Mouse (Mus musculus) heart, postnatal 36 days (tissue): Measurements from ENCODE around the gene Pacsin3. TPM values are rescaled to one million over a fixed set of nuclear protein-coding genes. Genes with fewer than 3 reads are reported as not detected.
A peak's percentile ranks its signal among the peaks of the same experiment; 100 is the strongest.
"Not testable (repeated sequence)": the region's sequence is repeated elsewhere in the genome, so short reads cannot be mapped to it uniquely, and the experiment has no call there.

Source experiments
- DNase-seq, 2 experiments: peaks; one replicate each; pipeline ENCODE4 v3.0.0; 2021 to 2022
- intact Hi-C: fragments of 180-260 bp; cut with DNase I; formaldehyde crosslinking; loops from one replicate; pipeline ENCODE4 v1.15.1; 2025
- total RNA-seq, 2 experiments: library from RNA; stranded (reverse); gene quantifications; 2 replicates each; pipeline ENCODE4 v1.2.3; 2021

Pacsin3 gene
- total RNA-seq: 100 to 1,000 TPM; 150 to 151 TPM

- peak; percentile 39 to 70 for DNase-seq
- intact Hi-C loops: loop anchor here (1.0 to 5.0 kb wide), 2 partner anchors 18 to 138 kb away; partner anchors contain the start of gene Mybpc3
Measured at GRCm38 (mm10) chr2:91255661-91256150, at the start of gene Pacsin3. Gene Pacsin3 (plus strand): TSS chr2:91255954.

- DNase-seq: peak in 1 of 2 experiments; percentile 44
- intact Hi-C loops: no loop called here
Measured at GRCm38 (mm10) chr2:91206254-91206775, 49.4 kb upstream of the Pacsin3 start.

- no peak for DNase-seq
- intact Hi-C loops: no loop called here
Measured at GRCm38 (mm10) chr2:91213311-91213710, 42.4 kb upstream of the Pacsin3 start.

DNA sequence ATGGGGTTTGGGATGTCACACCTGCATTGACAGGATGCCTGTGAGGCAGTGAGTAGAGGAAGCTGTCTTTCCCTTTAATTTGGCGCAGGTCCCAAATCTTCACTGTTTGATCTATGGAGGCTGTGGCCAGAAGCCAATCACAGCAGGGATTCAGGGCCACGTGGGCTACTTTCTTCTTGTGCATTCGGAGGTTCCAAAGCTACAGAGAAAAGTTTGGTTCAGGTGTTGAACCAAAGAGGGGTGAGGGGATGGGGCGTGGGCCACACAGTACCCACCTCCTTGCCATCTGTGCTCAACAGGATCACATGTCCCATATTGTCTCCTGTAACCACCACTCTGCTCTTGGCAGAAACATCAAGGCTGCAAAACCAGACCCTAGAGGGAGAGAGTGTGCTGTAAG lies 38.7 kb upstream of the Pacsin3 start:
- DNase-seq: no peak
- intact Hi-C loops: no loop called here

- no peak for DNase-seq
- intact Hi-C loops: no loop called here
Measured at GRCm38 (mm10) chr2:91220501-91220900, 35.3 kb upstream of the Pacsin3 start.

DNA sequence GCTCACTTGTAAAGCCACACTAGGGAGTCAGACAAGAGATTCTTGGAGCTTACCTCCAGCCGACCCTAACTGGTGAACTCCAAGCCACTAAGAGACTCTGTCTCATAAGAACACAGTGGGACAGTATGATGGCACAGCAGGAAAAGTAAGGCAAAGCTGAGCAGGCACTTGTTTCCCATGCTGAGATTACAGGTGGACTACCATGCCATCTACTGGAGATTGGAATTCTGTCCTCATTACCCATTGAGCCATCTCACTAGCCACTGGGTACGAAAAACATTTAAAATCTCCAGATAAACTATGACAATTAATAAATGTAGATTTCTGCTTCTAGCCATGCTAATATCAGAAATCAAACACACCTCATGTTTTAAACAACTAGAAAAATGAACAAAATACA lies 32.1 kb upstream of the Pacsin3 start:
- DNase-seq: no peak
- intact Hi-C loops: no loop called here

DNA sequence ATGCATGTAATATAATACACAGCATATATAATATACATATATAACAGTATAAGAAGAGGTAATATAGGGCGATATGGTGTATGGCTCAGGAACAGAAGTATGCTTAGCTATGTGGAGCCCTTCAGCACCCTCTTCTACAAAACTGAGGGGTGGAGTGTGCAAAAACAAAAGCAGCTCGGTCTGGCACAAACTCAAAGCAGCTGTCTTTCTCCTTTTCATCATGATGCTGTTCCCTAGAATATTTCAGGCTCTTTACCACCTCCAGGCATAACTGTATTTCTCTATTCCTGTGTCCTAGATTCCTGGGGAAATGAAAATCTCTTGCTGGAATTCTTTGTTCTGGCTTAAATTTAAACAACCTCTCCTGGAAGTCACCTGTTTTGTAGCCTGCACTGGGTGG lies 26.0 kb upstream of the Pacsin3 start:
- no peak for DNase-seq
- intact Hi-C loops: no loop called here

GRCm38 (mm10) chr2:91236601-91237510 lies 18.9 kb upstream of the Pacsin3 start, which contains the start of gene Ddb2:
Gene Ddb2 (minus strand): TSS chr2:91236982.
- peak; percentile 86 to 87 for DNase-seq
- intact Hi-C loops: loop anchor here (1.0 to 2.0 kb wide), 3 partner anchors 19 to 35 kb away; partner anchors contain the start of genes Acp2, Arfgap2 and Nr1h3

DNA sequence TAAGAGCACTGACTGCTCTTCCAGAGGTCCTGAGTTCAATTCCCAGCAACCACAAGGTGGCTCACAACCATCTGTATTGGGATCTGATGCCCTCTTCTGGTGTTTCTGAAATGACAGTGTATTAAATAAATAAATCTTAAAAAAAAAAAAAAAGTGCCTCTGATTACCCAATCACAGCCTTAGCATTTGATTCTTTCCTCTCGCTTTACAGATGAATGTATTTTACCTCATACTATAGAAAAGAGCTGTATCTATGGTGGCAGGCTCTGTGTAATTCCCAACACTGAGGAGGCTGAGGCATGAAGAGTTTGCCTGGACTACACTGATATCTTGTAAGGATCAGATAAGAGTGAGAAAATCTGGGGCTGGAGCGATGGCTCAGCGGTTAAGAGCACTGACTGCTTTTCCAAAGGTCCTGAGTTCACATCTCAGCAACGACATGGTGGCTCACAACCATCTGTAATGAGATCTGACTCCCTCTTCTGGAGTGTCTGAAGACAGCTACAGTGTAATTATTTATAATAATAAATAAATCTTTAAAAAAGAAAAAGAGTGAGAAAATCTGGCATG lies 18.2 kb upstream of the Pacsin3 start:
- intact Hi-C loops: loop anchor here (1.0 to 2.0 kb wide), 2 partner anchors 19 to 27 kb away; partner anchors contain the start of gene Arfgap2
- DNase-seq: not testable (repeated sequence)

GRCm38 (mm10) chr2:91242547-91242946 lies 13.2 kb upstream of the Pacsin3 start:
- no peak for DNase-seq
- intact Hi-C loops: no loop called here

GRCm38 (mm10) chr2:91243416-91243815 lies 12.3 kb upstream of the Pacsin3 start:
- DNase-seq: no peak

DNA sequence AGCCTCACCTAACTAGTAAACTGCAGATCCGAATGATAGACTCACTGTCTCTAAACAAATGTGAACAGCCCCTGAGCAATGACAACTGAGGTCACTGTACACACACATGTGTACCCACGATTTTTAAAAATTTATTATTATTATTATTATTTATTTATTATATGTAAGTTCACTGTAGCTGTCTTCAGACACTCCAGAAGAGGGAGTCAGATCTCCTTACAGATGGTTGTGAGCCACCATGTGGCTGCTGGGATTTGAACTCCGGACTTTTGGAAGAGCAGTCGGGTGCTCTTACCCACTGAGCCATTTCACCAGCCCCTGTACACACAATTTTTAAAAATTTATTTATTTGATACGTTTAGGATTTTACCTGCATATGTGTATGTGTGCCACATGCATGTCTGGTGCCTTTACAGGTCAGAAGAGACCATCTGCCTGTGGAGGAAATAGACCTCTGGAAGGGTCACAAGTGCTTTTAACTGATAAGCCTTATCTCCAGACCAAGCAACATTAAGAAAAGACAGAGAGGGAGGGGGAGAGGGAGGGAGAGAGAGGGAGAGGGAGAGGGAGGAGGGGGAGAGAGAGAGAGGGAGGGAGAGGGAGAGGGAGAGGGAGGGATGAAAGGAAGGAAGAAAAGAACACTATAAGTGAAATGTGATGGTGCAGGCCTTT lies 11.1 kb upstream of the Pacsin3 start:
- no peak for DNase-seq
- intact Hi-C loops: no loop called here

More at GRCm38 (mm10) chr2:91243416-91243815, 12.3 kb upstream of the Pacsin3 start:
- intact Hi-C loops: no loop called here

GRCm38 (mm10) chr2:91248366-91248765 lies 7.4 kb upstream of the Pacsin3 start:
- DNase-seq: no peak
- intact Hi-C loops: no loop called here

DNA sequence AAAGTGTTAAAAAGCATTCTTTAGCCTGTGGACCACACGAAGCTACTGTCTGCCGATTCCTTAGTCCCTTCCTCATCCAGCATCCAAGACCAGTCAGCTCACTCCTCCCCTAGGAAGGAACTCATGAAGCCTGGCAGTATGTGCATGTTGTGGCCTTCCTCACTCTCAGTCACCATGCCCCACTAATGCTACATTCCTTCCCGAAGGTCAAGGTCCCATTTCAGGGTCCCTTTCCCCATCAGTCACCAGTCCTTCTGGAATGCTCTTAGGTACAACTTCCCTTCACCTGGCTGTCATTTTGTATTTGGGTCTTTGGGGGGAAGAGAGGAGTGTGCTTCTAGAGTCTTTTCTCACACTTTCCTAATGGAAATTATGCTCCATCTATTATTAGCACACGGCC lies 3.8 kb upstream of the Pacsin3 start:
- intact Hi-C loops: no loop called here
- DNase-seq: no peak

GRCm38 (mm10) chr2:91252512-91252911 lies 3.2 kb upstream of the Pacsin3 start:
- intact Hi-C loops: no loop called here
- DNase-seq: no peak

GRCm38 (mm10) chr2:91254725-91255380 lies 901 bp upstream of the Pacsin3 start:
- intact Hi-C loops: loop anchor here (5.0 kb wide), 1 partner anchor 138 kb away; the partner anchor contains the start of gene Mybpc3
- DNase-seq: no peak

DNA sequence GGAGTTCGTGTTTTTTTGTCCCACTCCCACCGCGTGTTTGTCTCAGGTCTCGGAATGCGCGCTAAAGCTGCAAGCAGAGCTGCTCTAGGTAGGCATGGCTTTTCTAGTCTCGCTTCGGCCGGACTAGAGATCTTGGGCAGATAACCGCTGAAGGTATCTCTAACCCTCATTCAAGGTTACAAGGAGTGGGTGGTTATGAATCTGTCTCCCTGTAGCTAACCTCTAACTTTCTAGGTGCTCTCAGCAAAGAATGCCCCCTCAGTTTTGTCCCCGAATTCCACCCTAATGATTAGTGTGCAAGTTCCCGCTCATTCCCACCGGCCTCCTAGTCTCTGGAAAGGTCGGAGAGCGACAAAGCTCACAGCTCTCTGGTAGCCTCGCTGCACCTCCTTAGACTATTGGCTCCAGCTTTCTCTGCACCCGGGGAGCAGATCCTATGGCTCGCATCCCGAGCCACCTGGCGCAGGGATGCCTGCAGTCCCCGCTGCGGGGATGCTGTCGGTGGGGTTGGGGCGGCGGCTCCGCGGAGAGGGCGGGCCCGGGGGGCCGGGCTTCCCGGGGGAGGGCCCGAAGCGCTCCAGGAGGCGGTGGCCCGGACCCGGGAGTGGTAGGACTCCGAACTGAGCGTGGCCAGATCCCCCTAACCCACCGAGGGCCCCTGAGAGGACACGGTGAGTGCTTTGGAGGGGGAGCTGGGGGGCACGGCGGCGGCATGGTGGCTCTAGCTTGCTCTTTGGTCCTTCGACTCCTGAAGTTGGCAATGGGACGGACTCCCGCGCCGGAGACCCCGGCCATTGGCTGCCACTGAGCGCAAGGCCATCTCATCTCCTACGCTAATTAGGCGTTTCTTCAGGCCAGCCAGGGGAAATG lies 737 bp downstream of the Pacsin3 start:
- DNase-seq: peak; percentile 65 to 78
- intact Hi-C loops: loop anchor here (1.0 to 5.0 kb wide), 2 partner anchors 19 to 139 kb away; partner anchors contain the start of gene Mybpc3

DNA sequence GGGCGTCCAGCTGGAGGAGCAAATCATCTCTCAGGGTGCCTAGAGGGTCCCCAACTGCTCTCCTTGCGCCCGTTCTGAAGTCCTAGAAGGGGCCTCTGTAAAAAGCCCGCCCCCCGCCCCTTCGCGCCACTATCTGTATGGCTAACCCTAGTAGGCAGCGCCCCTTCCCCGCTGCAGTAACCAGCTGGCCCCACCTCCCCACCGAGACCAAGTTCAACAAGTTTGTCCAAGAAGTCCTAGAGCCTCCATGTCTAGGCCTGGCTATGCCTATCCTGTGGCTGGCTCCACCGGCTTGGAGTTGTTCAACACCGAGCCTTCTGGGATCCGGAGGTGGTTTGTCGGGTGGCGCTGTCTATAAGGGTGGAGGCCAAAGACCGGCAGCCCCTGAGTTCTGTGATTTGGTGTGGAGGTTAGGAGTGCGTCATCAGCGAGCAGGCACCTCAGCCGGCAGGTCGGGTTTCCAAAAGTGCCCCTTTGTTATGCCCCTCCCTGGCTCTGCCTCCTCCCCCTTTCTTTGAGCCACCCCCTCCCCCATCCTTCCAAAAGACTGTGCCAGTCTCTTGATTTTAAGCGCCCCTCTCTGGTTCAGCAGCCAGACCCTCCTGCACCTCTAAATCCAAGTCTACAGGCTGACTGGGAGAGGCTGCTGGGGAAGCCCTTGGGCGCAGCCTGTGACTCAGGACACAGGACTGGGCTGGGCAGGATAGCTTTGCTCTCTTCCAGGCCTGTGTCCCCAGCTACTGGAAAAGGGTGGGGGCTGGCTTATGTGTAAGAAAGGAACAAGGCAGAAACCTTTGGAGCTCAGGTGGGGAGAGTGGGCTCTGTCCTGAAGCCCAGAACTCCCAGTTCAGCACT lies 1.6 kb downstream of the Pacsin3 start:
- DNase-seq: peak; percentile 23 to 52
- intact Hi-C loops: loop anchor here (5.0 kb wide), 1 partner anchor 140 kb away; the partner anchor contains the start of gene Mybpc3
